Mouse (Mus musculus): ENCODE data around the gene Robo2.

GRCm38 (mm10) chr16:74316150-74316549 is 95.5 kb downstream of the Robo2 start:
- no peak for TF ChIP-seq CTCF (IDR thresholded peaks at IDR 0.05 in 2 of 3, conservative IDR thresholded peaks at IDR 0.05 in 1 of 3; ENCODE audit: control insufficient read depth in 1 of 3, insufficient read depth in 1 of 3, low read depth in 2 of 3, low read length in 3 of 3, poor library complexity in 1 of 3, severe bottlenecking in 1 of 3)
- TF ChIP-seq E2F4 (IDR thresholded peaks at IDR 0.05; ENCODE audit: borderline replicate concordance, low read depth, low read length) = no peak

All from MEL (cell line).